Mouse (Mus musculus): ENCODE measurements at regions not wholly inside any gene's neighbourhood (a gene's known extent, or its start where the extent isn't known, plus 50 kb on each side); places are given as distances from the start of the nearest gene placed in this dataset.

DNA sequence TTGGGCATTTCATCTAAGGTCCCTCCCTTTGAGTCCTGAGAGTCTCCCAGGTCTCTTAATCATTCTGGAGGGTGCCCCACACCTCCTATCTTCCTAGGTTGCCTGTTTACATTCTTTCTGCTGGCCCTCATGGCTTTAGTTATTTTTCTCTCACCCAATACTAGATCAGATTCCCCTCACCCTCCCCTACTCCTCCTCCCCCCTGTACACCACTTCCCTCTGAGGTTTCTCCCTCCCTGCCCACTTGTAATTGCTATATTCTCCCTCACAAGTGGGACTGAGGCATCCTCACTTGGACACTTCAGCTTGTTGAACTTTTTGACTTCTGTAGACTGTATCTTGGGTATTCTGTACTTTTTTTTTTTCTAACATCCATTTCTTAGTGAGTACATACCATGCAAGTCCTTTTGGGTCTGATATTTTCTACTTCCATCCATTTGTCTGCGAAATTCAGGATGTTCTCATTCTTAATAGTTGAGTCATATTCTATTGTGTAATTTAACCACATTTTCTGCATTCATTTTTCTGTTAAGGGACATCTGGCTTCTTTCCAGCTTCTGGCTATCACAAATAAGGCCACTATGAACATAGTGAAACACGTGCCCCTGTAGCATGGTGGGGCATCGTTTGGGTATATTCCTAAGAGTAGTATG lies 113.3 kb downstream of the 4931408C20Rik start:
- TF ChIP-seq EP300 (IDR thresholded peaks at IDR 0.05; ENCODE audit: insufficient read depth, low read depth, low read length) (no peak), CTCF (IDR thresholded peaks at IDR 0.05; ENCODE audit: low read depth, low read length) (no peak), POLR2A (IDR thresholded peaks at IDR 0.05; ENCODE audit: insufficient read depth, low read length) (no peak)
- Histone ChIP-seq H3K27ac (ENCODE audit: insufficient read depth, low read length) (no peak overlapping the region), H3K9ac (ENCODE audit: low read depth, poor library complexity, severe bottlenecking) (no peak overlapping the region), H3K4me3 (ENCODE audit: low read depth, low read length) (no peak overlapping the region), H3K9me3 (replicated peaks; ENCODE audit: control insufficient read depth, insufficient read depth, low read length, poor library complexity, severe bottlenecking) (no peaks in the 10 kb centered on the region), H3K36me3 (ENCODE audit: control insufficient read depth, insufficient read depth, low read length, poor library complexity, severe bottlenecking) (no peaks in the 10 kb centered on the region), H3K27me3 (ENCODE audit: control insufficient read depth, insufficient read depth, low read length, poor library complexity, severe bottlenecking) (no peaks in the 10 kb centered on the region), H3K4me1 (ENCODE audit: control insufficient read depth, insufficient read depth, low read length) (no peaks in the 10 kb centered on the region)

DNA sequence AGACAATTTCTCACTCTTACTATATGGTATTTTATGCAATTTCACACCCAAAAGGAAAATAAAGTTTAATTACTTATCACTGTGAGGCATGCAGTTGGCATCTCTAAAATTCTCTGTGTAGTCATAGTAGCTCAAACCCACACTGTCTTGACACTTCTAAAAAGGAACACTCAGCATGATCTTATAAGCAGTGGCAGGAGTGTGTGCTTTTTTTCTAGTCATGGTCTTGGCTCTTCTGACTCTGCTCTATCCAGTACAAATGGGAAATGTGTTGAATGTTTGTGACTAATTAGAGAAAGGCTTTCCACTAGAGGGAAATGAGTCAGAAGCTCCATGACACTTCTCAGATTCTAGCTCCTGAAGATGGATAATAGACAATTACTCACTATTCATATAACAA lies 127.8 kb downstream of the 4931408C20Rik start:
- no peaks in the 10 kb centered on the region for H3K36me3 ChIP-seq (ENCODE audit: control insufficient read depth, insufficient read depth, low read length, poor library complexity, severe bottlenecking)
- H3K9me3 ChIP-seq (replicated peaks; ENCODE audit: control insufficient read depth, insufficient read depth, low read length, poor library complexity, severe bottlenecking) = no peaks in the 10 kb centered on the region
- no peaks in the 10 kb centered on the region for H3K27me3 ChIP-seq (ENCODE audit: control insufficient read depth, insufficient read depth, low read length, poor library complexity, severe bottlenecking)
- no peak overlapping the region for H3K27ac ChIP-seq (ENCODE audit: insufficient read depth, low read length)
- no peak overlapping the region for H3K4me3 ChIP-seq (ENCODE audit: low read depth, low read length)
- no peak overlapping the region for H3K9ac ChIP-seq (ENCODE audit: low read depth, poor library complexity, severe bottlenecking)
- no peaks in the 10 kb centered on the region for H3K4me1 ChIP-seq (ENCODE audit: control insufficient read depth, insufficient read depth, low read length)
- TF ChIP-seq POLR2A (IDR thresholded peaks at IDR 0.05; ENCODE audit: insufficient read depth, low read length) = no peak
- TF ChIP-seq CTCF (IDR thresholded peaks at IDR 0.05; ENCODE audit: low read depth, low read length) = no peak
- no peak for TF ChIP-seq EP300 (IDR thresholded peaks at IDR 0.05; ENCODE audit: insufficient read depth, low read depth, low read length)

DNA sequence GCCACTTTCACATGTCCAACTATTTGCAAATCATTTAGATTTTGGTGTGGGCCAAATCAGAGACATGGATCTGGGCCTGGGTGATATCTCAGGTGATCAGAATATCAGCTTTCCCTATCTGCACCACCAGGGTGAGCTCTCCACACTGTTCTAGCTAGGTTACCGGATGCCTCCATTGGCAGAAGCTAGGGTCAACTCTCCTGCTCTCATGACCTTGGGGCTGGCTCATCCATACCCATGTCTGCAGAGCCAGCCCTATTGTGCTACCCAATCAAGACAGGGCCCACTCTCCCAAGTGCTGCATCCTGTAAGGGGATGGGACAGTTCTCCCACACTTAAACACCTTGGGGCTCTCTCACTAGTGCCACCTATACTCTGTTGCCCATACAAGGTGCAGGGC lies 162.7 kb downstream of the 4931408C20Rik start:
- TF ChIP-seq CTCF (IDR thresholded peaks at IDR 0.05; ENCODE audit: low read depth, low read length) = peak; percentile 8
- no peak for TF ChIP-seq POLR2A (IDR thresholded peaks at IDR 0.05; ENCODE audit: insufficient read depth, low read length)
- no peak overlapping the region for H3K4me3 ChIP-seq (ENCODE audit: low read depth, low read length)
- no peaks in the 10 kb centered on the region for H3K27me3 ChIP-seq (ENCODE audit: control insufficient read depth, insufficient read depth, low read length, poor library complexity, severe bottlenecking)
- no peaks in the 10 kb centered on the region for H3K36me3 ChIP-seq (ENCODE audit: control insufficient read depth, insufficient read depth, low read length, poor library complexity, severe bottlenecking)
- no peak overlapping the region for H3K9ac ChIP-seq (ENCODE audit: low read depth, poor library complexity, severe bottlenecking)
- no peaks in the 10 kb centered on the region for H3K9me3 ChIP-seq (replicated peaks; ENCODE audit: control insufficient read depth, insufficient read depth, low read length, poor library complexity, severe bottlenecking)
- no peak overlapping the region for H3K27ac ChIP-seq (ENCODE audit: insufficient read depth, low read length)
- H3K4me1 ChIP-seq (ENCODE audit: control insufficient read depth, insufficient read depth, low read length) = no peaks in the 10 kb centered on the region

DNA sequence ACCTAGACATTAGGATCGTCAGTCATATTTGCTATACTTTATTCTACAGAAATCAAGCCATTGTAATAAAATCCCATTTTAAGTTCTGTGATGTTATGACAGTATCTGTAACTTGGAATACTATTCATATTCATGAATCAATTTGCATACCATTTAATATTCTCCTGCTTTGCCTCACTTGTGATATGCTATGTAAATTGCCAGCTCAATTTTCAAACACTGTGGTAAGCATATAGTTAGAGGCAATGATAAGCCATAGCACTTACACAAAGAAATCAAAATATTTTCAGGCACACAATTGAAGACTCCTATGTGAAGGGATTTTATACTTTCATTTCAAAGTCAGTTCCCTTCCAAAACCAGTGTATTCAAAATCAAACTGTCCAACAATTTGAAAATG lies 175.9 kb downstream of the 4931408C20Rik start:
- H3K27me3 ChIP-seq (ENCODE audit: control insufficient read depth, insufficient read depth, low read length, poor library complexity, severe bottlenecking) = no peaks in the 10 kb centered on the region
- no peak overlapping the region for H3K4me3 ChIP-seq (ENCODE audit: low read depth, low read length)
- no peaks in the 10 kb centered on the region for H3K36me3 ChIP-seq (ENCODE audit: control insufficient read depth, insufficient read depth, low read length, poor library complexity, severe bottlenecking)
- no peak overlapping the region for H3K9ac ChIP-seq (ENCODE audit: low read depth, poor library complexity, severe bottlenecking)
- no peak for TF ChIP-seq CTCF (IDR thresholded peaks at IDR 0.05; ENCODE audit: low read depth, low read length)
- no peak for TF ChIP-seq POLR2A (IDR thresholded peaks at IDR 0.05; ENCODE audit: insufficient read depth, low read length)
- TF ChIP-seq EP300 (IDR thresholded peaks at IDR 0.05; ENCODE audit: insufficient read depth, low read depth, low read length) = no peak
- no peaks in the 10 kb centered on the region for H3K4me1 ChIP-seq (ENCODE audit: control insufficient read depth, insufficient read depth, low read length)
- no peaks in the 10 kb centered on the region for H3K9me3 ChIP-seq (replicated peaks; ENCODE audit: control insufficient read depth, insufficient read depth, low read length, poor library complexity, severe bottlenecking)
- H3K27ac ChIP-seq (ENCODE audit: insufficient read depth, low read length) = no peak overlapping the region

Data from ES-Bruce4 (cell line).